Mouse (Mus musculus): ENCODE data around the gene Dennd6b. TPM values are rescaled to one million over a fixed set of nuclear protein-coding genes. Genes with fewer than 3 reads are reported as not detected.

Gene Dennd6b
- total and polyA plus RNA-seq, 3 experiments: 6.1 to 11.4 TPM; not detected in 1

GRCm38 (mm10) chr15:89214953-89215352 lies 18.7 kb upstream of the Dennd6b start:
- peaks cover 14% of the 10 kb centered on the region for H3K79me2 ChIP-seq (ENCODE audit: control insufficient read depth, insufficient read depth, low read length, poor library complexity)
- peak overlapping the region; percentile 70 for H3K9ac ChIP-seq (ENCODE audit: control insufficient read depth, low read depth, low read length, poor library complexity, severe bottlenecking)
- TF ChIP-seq ETS1 (IDR thresholded peaks at IDR 0.05; ENCODE audit: low read depth, low read length) (no peak), HCFC1 (IDR thresholded peaks at IDR 0.05; ENCODE audit: low read depth, low read length) (no peak), MAZ (IDR thresholded peaks at IDR 0.05; ENCODE audit: low read depth, low read length) (no peak), GATA1 (IDR thresholded peaks at IDR 0.05; ENCODE audit: low read depth, low read length) (no peak)
- DNase-seq (ENCODE audit: low read depth, low spot score): peak; percentile 17
- no peaks in the 10 kb centered on the region for H3K9me3 ChIP-seq (replicated peaks; ENCODE audit: insufficient read depth, low read length)
- H3K36me3 ChIP-seq (ENCODE audit: control insufficient read depth in 1 of 2, insufficient read depth in 2 of 2, low read length in 2 of 2): peaks cover 6 to 39% of the 10 kb centered on the region in 2 experiments
- H3K27ac ChIP-seq (ENCODE audit: control insufficient read depth, low read depth, low read length): peak overlapping the region; percentile 99
- H3K4me3 ChIP-seq (ENCODE audit: control insufficient read depth in 1 of 2, insufficient read depth in 1 of 2, low read depth in 2 of 2, low read length in 2 of 2): peak overlapping the region in 1 of 2 experiments; percentile 52; a peak in 2 of 4 replicates
- peaks cover 32 to 37% of the 10 kb centered on the region in 2 experiments for H3K4me1 ChIP-seq (ENCODE audit: control insufficient read depth in 1 of 2, insufficient read depth in 2 of 2, low read length in 2 of 2)
- H3K27me3 ChIP-seq (ENCODE audit: control insufficient read depth in 1 of 2, insufficient read depth in 2 of 2, low read length in 2 of 2): no peaks in the 10 kb centered on the region

GRCm38 (mm10) chr15:89213517-89213916 lies 17.2 kb upstream of the Dennd6b start:
- H3K27me3 ChIP-seq (ENCODE audit: control insufficient read depth in 1 of 2, insufficient read depth in 2 of 2, low read length in 2 of 2): no peaks in the 10 kb centered on the region
- peak overlapping the region; percentile 99 for H3K27ac ChIP-seq (ENCODE audit: control insufficient read depth, low read depth, low read length)
- peak; percentile 60 for DNase-seq (ENCODE audit: low read depth, low spot score)
- H3K36me3 ChIP-seq (ENCODE audit: control insufficient read depth in 1 of 2, insufficient read depth in 2 of 2, low read length in 2 of 2): peaks cover 6 to 39% of the 10 kb centered on the region in 2 experiments
- peaks cover 32 to 37% of the 10 kb centered on the region in 2 experiments for H3K4me1 ChIP-seq (ENCODE audit: control insufficient read depth in 1 of 2, insufficient read depth in 2 of 2, low read length in 2 of 2)
- peaks cover 15% of the 10 kb centered on the region for H3K79me2 ChIP-seq (ENCODE audit: control insufficient read depth, insufficient read depth, low read length, poor library complexity)
- TF ChIP-seq TCF12 (IDR thresholded peaks at IDR 0.05; ENCODE audit: low read depth, low read length) (peak; percentile 66; the same call in 1 of the 2 replicates), SIN3A (IDR thresholded peaks at IDR 0.05; ENCODE audit: low read length) (peak; percentile 45; the same call in 1 of the 2 replicates), MYB (IDR thresholded peaks at IDR 0.05; ENCODE audit: low read depth, low read length) (no peak), MEF2A (IDR thresholded peaks at IDR 0.05; ENCODE audit: extremely low read depth, insufficient replicate concordance, low read depth, low read length, poor library complexity, severe bottlenecking) (no peak), ELF1 (IDR thresholded peaks at IDR 0.05; ENCODE audit: low read depth, low read length) (peak; percentile 23; the same call in 1 of the 2 replicates), ZC3H11A (IDR thresholded peaks at IDR 0.05; ENCODE audit: low read depth, low read length) (no peak), ZNF384 (IDR thresholded peaks at IDR 0.05; ENCODE audit: low read depth, low read length) (no peak; the same call in 1 of the 2 replicates), CTCF (IDR thresholded peaks at IDR 0.05 in 2 of 3, conservative IDR thresholded peaks at IDR 0.05 in 1 of 3; ENCODE audit: control insufficient read depth in 1 of 3, insufficient read depth in 1 of 3, low read depth in 2 of 3, low read length in 3 of 3, poor library complexity in 1 of 3, severe bottlenecking in 1 of 3) (no peak), RCOR1 (IDR thresholded peaks at IDR 0.05; ENCODE audit: low read depth, low read length) (peak; percentile 36; the same call in 1 of the 2 replicates), TAL1 (IDR thresholded peaks at IDR 0.05; ENCODE audit: low read length) (0 out of 2 replicates have a peak, but pooled peaks have one; percentile 15), ETS1 (IDR thresholded peaks at IDR 0.05; ENCODE audit: low read depth, low read length) (peak; percentile 45; the same call in 1 of the 2 replicates), NRF1 (IDR thresholded peaks at IDR 0.05; ENCODE audit: insufficient read depth, low read depth, low read length, poor library complexity, severe bottlenecking) (no peak), EP300 (IDR thresholded peaks at IDR 0.05; ENCODE audit: low read depth in 1 of 2, low read length in 2 of 2) (peak; percentile 43 to 65; a peak in 3 of 4 replicates), RAD21 (IDR thresholded peaks at IDR 0.05; ENCODE audit: low read depth, low read length) (no peak)
- peak overlapping the region; percentile 28 to 52 for H3K4me3 ChIP-seq (ENCODE audit: control insufficient read depth in 1 of 2, insufficient read depth in 1 of 2, low read depth in 2 of 2, low read length in 2 of 2)
- no peaks in the 10 kb centered on the region for H3K9me3 ChIP-seq (replicated peaks; ENCODE audit: insufficient read depth, low read length)
- peak overlapping the region; percentile 49 for H3K9ac ChIP-seq (ENCODE audit: control insufficient read depth, low read depth, low read length, poor library complexity, severe bottlenecking)

All from MEL (cell line).